Mouse (Mus musculus): ENCODE results near the gene Sumf1.

The Sumf1 gene

GRCm38 (mm10) chr6:108184847-108185684 is at the start of gene Sumf1:
Sumf1 (minus strand) TSS chr6:108185582.
- peak; percentile 95 for DNase-seq

GRCm38 (mm10) chr6:108234536-108234935 is 49.2 kb upstream of the Sumf1 start:
- DNase-seq = peak; percentile 78

- peak; percentile 69 for DNase-seq
These were observed 47.7 kb upstream of the Sumf1 start for GRCm38 (mm10) chr6:108233070-108233469.

- DNase-seq = no peak
These were observed 46.7 kb upstream of the Sumf1 start for GRCm38 (mm10) chr6:108231892-108232710.

GRCm38 (mm10) chr6:108230608-108231007 is 45.2 kb upstream of the Sumf1 start:
- no peak for DNase-seq

GRCm38 (mm10) chr6:108228601-108229000 is 43.2 kb upstream of the Sumf1 start:
- DNase-seq = no peak

- DNase-seq = peak; percentile 79
These were observed 42.7 kb upstream of the Sumf1 start for GRCm38 (mm10) chr6:108228048-108228447.

GRCm38 (mm10) chr6:108227461-108227860 is 42.1 kb upstream of the Sumf1 start:
- DNase-seq = no peak

- no peak for DNase-seq
These were observed 40.8 kb upstream of the Sumf1 start for GRCm38 (mm10) chr6:108226230-108226629.

- DNase-seq = no peak
These were observed 39.6 kb upstream of the Sumf1 start for GRCm38 (mm10) chr6:108225027-108225426.

- DNase-seq = no peak
These were observed 39.0 kb upstream of the Sumf1 start for GRCm38 (mm10) chr6:108224361-108224760.

- DNase-seq = no peak
These were observed 37.5 kb upstream of the Sumf1 start for GRCm38 (mm10) chr6:108222875-108223274.

GRCm38 (mm10) chr6:108222435-108222834 is 37.1 kb upstream of the Sumf1 start:
- DNase-seq = no peak

- DNase-seq = peak; percentile 67
These were observed 32.6 kb upstream of the Sumf1 start for GRCm38 (mm10) chr6:108217987-108218386.

- DNase-seq = peak; percentile 66
These were observed 31.4 kb upstream of the Sumf1 start for GRCm38 (mm10) chr6:108216832-108217231.

GRCm38 (mm10) chr6:108216091-108216490 is 30.7 kb upstream of the Sumf1 start:
- DNase-seq = peak; percentile 83

- DNase-seq = no peak
These were observed 29.0 kb upstream of the Sumf1 start for GRCm38 (mm10) chr6:108214294-108214925.

- no peak for DNase-seq
These were observed 28.3 kb upstream of the Sumf1 start for GRCm38 (mm10) chr6:108213481-108214293.

- peak; percentile 99 for DNase-seq
These were observed 27.5 kb upstream of the Sumf1 start, which contains the start of gene Itpr1 for GRCm38 (mm10) chr6:108212881-108213295. Itpr1 (plus strand) TSS chr6:108213096.

GRCm38 (mm10) chr6:108211896-108212880 is 26.8 kb upstream of the Sumf1 start:
- DNase-seq = no peak
